Mouse (Mus musculus) small intestine, adult 2 months (tissue): ENCODE results near the gene Tal1. TPM values are rescaled to one million over a fixed set of nuclear protein-coding genes. Genes with fewer than 3 reads are reported as not detected.

ENCODE experiments used
- H3K27ac ChIP-seq: fragments of 200-500 bp; 2 replicates; pipeline ENCODE4 v1.5.1; 2012; ENCODE audit warnings: low read depth, low read length, control low read depth, inconsistent platforms; ENCODE audit not compliant: insufficient read depth
- H3K27me3 ChIP-seq: fragments of 200-500 bp; 2 replicates; pipeline ENCODE4 v1.6.1; 2012; ENCODE audit warnings: mild to moderate bottlenecking, moderate library complexity, low read length, inconsistent platforms; ENCODE audit not compliant: control insufficient read depth, insufficient read depth
- H3K36me3 ChIP-seq: fragments of 200-500 bp; 2 replicates; pipeline ENCODE4 v1.6.1; 2012; ENCODE audit warnings: mild to moderate bottlenecking, low read length, control low read depth, inconsistent platforms; ENCODE audit not compliant: control insufficient read depth, insufficient read depth
- H3K4me1 ChIP-seq: fragments of 200-500 bp; 2 replicates; pipeline ENCODE4 v1.6.1; 2012; ENCODE audit warnings: low read length, inconsistent platforms, mixed read lengths; ENCODE audit not compliant: control insufficient read depth, insufficient read depth, insufficient read length
- H3K4me3 ChIP-seq: fragments of 200-500 bp; 2 replicates; pipeline ENCODE4 v1.5.1; 2012; ENCODE audit warnings: low read depth, mild to moderate bottlenecking, control low read depth, inconsistent platforms, low read length, moderate library complexity
- CTCF ChIP-seq: fragments of 200-500 bp; IDR thresholded peaks from 2 replicates; pipeline ENCODE4 v1.5.1; 2012; ENCODE audit warnings: low read depth, mild to moderate bottlenecking, control low read depth, inconsistent platforms, low read length, moderate library complexity, mixed read lengths; ENCODE audit not compliant: insufficient replicate concordance, insufficient read length; ENCODE audit errors: extremely low read depth
- POLR2A ChIP-seq: fragments of 200-500 bp; IDR thresholded peaks from 2 replicates; pipeline ENCODE4 v1.6.1; 2012; ENCODE audit warnings: low read depth, mild to moderate bottlenecking, control low read depth, inconsistent platforms, low read length, moderate library complexity
- WGBS: fragments of 180-500 bp; shearing (Covaris S2); methylation state at CpG from one replicate; pipeline ENCODE4 v1.1.7; 2018; 5-methylcytosine and 5-hydroxymethylcytosine counted together
- polyA plus RNA-seq: library from polyadenylated mRNA; depleted of rRNA; stranded (reverse); fragments of >200 nt; gene quantifications from 2 replicates; pipeline ENCODE4 v1.2.3, GENCODE M21; 2012

The Tal1 gene
- polyA plus RNA-seq, 1 experiment, result 1.8 TPM

DNA sequence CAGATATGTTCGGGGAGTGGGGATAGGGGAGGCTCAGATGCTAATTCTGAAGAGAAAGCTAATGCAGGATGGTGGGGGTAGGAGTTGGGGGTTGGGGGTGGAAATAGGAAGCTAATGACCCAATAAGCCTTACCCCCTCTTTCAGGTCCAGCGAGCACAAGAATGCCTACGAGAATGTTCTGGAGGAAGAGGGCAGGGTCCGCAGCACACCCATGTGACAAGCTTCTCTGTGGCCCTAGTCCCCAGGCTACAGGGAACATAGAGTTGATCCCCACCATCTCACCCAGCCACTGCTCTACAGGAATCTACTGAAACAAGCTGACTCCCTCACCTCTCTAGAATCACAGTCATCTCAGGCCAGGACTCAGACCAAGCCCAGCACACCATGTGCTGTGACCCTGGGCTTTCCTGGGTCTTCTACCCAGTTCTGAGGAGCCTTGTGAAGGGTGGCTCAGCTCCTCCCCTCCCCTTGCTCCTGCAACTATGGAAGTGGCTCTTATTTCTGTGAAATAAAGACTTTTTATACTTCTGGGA, 37.2 kb downstream of the Tal1 start:
- no peaks in the 10 kb centered on the region for H3K36me3 ChIP-seq
- WGBS, result 89% methylated on average over 4 of the region's 4 CpGs
- 0 out of 2 replicates have a peak, but pooled peaks cover 3% of the 10 kb centered on the region for H3K27me3 ChIP-seq
- TF ChIP-seq CTCF, result no peak
- no peak for TF ChIP-seq POLR2A
- H3K4me1 ChIP-seq, result peaks cover 11% of the 10 kb centered on the region
- H3K27ac ChIP-seq, result no peak overlapping the region
- H3K4me3 ChIP-seq, result no peak overlapping the region

GRCm38 (mm10) chr4:115094056-115094455, 37.8 kb downstream of the Tal1 start:
- Histone ChIP-seq H3K4me1 (peaks cover 9% of the 10 kb centered on the region), H3K27ac (no peak overlapping the region), H3K4me3 (no peak overlapping the region), H3K36me3 (no peaks in the 10 kb centered on the region), H3K27me3 (0 out of 2 replicates have a peak, but pooled peaks cover 3% of the 10 kb centered on the region)
- 89% methylated on average over 2 of the region's 2 CpGs for WGBS
- TF ChIP-seq POLR2A, result no peak
- no peak for TF ChIP-seq CTCF

DNA sequence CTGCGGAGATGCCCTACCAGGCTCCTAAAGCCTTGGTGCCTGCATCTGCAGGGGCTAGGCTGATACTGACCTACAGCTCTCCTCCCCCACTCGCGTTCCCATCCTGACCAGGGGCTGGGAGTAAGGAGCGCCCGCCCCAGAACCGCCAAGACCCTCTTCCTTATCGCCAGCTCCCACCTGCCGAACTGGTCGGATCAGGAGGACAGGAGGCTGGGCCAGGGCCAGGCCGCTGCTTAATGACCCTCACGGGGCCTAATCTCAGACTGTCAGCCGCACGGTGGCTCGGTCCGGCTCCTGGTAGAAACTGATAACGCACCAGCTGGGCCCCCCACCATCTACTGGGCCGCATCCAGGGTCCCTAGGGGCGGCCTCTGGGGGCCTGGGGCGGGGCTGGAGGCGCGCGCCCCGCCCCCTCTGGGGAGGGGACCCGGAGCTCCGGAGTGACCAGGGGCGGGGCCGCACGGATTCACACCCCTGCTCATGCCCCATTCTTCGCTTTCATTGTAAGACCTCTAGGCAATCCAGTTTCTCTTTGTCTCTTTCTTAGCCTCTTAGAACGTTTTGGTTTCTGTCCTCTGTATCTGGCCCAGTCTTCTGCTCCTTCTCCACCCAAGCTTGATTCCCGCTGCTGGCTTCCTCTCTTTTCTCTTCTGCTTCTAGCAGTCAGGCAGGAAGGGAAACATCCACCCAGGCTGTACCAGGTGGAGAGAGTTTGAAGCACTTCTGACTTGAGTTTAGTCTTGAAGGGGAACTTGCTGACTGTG, 39.6 kb downstream of the Tal1 start:
- WGBS, result 2% methylated on average over 31 of the region's 31 CpGs
- H3K27me3 ChIP-seq, result 0 out of 2 replicates have a peak, but pooled peaks cover 3% of the 10 kb centered on the region
- H3K4me3 ChIP-seq, result peak overlapping the region; percentile 44
- no peaks in the 10 kb centered on the region for H3K36me3 ChIP-seq
- TF ChIP-seq CTCF, result no peak
- TF ChIP-seq POLR2A, result no peak
- no peak overlapping the region for H3K27ac ChIP-seq
- H3K4me1 ChIP-seq, result peaks cover 8% of the 10 kb centered on the region

DNA sequence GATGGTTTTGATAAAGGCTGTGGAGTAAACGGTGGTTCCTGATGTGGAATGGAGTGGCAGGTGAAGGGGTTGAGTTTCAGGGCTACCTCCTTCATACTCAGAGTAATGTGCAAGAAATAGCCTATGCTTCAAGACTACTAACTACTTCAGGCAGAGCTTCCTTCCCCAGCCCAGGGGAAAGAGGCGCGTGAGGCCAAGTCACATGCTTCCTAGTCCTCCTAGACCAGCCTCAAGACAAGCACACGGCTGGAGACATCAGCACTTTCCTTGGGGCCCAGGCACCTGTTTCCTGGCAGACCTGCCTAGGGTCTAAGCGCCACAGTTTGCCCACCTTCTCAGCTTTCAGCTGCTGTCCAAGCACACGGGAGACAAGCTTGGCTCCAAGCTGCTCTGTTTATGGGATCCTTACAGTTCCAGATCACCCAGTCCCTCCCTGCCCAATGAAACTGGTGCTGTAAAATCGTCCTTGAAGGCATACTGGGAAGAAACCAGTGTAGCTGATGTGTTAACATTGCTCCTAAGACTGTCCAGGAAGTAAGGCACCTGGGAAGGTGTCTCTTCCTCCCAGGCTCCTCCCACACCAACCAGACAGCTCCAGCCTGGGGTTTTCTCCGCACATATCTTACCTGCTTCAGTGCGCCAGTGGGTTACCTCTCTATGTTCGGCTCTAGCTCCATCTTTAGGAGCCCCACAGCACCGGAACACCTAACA, 40.4 kb downstream of the Tal1 start:
- TF ChIP-seq POLR2A (no peak), CTCF (no peak)
- Histone ChIP-seq H3K4me1 (peaks cover 8% of the 10 kb centered on the region), H3K27me3 (0 out of 2 replicates have a peak, but pooled peaks cover 3% of the 10 kb centered on the region), H3K27ac (no peak overlapping the region), H3K36me3 (no peaks in the 10 kb centered on the region), H3K4me3 (peak overlapping the region; percentile 42)
- 11% methylated on average over 11 of the region's 11 CpGs for WGBS

DNA sequence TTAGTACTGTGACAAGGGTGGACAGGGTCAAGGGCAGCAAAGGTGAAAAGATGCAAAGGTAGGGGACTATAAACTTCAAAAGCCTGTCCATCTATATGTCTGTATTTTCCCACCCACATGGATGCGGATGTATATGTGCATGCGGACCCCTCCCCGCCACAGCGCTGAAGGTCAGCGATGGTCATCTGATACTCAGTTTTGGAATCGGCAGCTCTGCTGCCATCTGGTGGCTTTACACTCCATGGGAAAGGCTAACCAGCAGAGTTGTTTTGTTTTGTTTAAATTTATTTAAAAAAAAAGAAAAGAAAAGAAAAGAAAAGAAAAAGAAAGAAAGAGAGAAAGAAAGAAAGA, 40.9 kb downstream of the Tal1 start:
- Histone ChIP-seq H3K27ac (no peak overlapping the region), H3K4me3 (peak overlapping the region; percentile 42), H3K36me3 (no peaks in the 10 kb centered on the region), H3K27me3 (0 out of 2 replicates have a peak, but pooled peaks cover 3% of the 10 kb centered on the region), H3K4me1 (peaks cover 8% of the 10 kb centered on the region)
- WGBS, result under 1% methylated on average over 6 of the region's 6 CpGs
- no peak for TF ChIP-seq POLR2A
- TF ChIP-seq CTCF, result peak; percentile 69; the same call in 1 of the 2 replicates

DNA sequence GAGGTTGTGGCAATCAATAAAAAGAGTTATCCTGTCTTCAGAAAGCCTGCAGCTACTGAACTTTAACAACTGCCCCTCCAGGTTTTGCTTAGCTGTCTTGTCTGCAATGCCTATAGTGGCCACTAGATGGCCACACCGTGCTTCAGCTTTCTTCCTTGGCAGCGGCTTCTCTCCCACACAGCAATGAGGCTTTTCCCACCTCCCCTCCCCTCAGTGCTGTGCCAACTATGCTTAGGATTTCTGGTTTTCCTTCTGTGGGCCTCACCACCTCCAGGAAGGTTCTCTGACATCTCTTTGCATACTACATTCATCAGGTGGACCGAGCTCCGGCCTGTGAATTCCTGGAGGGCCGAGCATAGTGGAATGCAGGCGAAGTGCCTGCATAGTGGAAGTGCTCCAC, 45.5 kb downstream of the Tal1 start:
- H3K27me3 ChIP-seq, result no peaks in the 10 kb centered on the region
- no peak for TF ChIP-seq POLR2A
- peak; percentile 87; the same call in 1 of the 2 replicates for TF ChIP-seq CTCF
- 42% methylated on average over 6 of the region's 6 CpGs for WGBS
- H3K36me3 ChIP-seq, result no peaks in the 10 kb centered on the region
- H3K27ac ChIP-seq, result no peak overlapping the region
- no peak overlapping the region for H3K4me3 ChIP-seq
- peaks cover under 1% of the 10 kb centered on the region; the same call in 1 of the 2 replicates for H3K4me1 ChIP-seq

DNA sequence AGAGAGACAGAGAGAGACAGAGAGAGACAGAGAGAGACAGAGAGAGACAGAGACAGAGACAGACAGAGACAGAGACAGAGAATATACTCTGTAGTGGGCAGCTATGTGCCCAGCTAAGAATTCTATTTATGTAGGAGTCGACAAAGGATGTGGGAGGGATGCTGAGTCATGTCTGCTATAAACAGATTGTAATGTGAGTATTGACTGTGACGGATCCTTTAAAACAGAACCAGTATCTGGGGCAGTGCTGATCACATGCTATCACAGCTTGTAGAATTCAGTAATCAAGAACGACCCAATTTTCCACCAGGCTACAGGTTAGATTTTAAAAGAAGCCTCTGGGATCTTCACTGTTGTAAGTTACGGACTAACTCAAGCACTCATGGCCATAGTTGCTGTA, 47.3 kb downstream of the Tal1 start:
- 49% methylated on average over 4 of the region's 4 CpGs for WGBS
- TF ChIP-seq POLR2A (no peak), CTCF (no peak)

DNA sequence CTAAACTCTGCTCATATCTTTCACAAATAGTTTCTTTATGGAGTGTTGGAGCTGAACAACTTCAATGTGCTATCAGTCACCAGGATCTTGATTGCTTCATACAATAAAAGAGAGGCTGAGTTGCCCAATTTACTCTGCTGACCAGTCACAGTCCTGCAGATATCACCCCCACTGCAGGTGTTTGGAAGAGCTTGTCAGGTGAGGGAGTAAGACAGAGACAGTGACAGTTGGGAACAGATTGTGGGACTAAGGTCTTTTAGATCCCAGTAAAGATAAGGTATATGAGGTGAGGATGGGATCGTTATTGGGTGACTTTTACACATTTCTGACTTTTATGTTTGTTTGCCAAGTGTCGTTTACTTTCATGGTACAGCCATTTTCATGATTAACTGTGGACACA, 54.9 kb downstream of the Tal1 start:
- Histone ChIP-seq H3K36me3 (no peaks in the 10 kb centered on the region), H3K4me3 (no peak overlapping the region), H3K27me3 (no peaks in the 10 kb centered on the region), H3K27ac (no peak overlapping the region), H3K4me1 (no peaks in the 10 kb centered on the region)
- TF ChIP-seq POLR2A, result no peak
- TF ChIP-seq CTCF, result no peak
- 35% methylated on average over 2 of the region's 2 CpGs for WGBS

More for the DNA sequence above, 47.3 kb downstream of the Tal1 start:
- H3K27ac ChIP-seq, result no peak overlapping the region
- H3K36me3 ChIP-seq, result no peaks in the 10 kb centered on the region
- no peak overlapping the region for H3K4me3 ChIP-seq
- H3K27me3 ChIP-seq, result no peaks in the 10 kb centered on the region
- no peaks in the 10 kb centered on the region for H3K4me1 ChIP-seq
